Mouse (Mus musculus) spleen, adult 2 months (tissue): ENCODE data around the gene Nme4. TPM values are rescaled to one million over a fixed set of nuclear protein-coding genes. Genes with fewer than 3 reads are reported as not detected.

Experiments used
- DNase-seq, 2 experiments: peaks; one replicate each; pipeline versions ENCODE4 v3.0.0 to v3.0.0-alpha.2; 2012 to 2021; ENCODE audit warnings: low spot score in 2 of 2, low read depth in 1 of 2
- H3K27ac ChIP-seq: fragments of 200-500 bp; 2 replicates; pipeline ENCODE4 v1.5.1; 2012; ENCODE audit warnings: low read length, inconsistent platforms; ENCODE audit not compliant: insufficient read depth
- H3K27me3 ChIP-seq: fragments of 200-500 bp; 2 replicates; pipeline ENCODE4 v1.6.1; 2012; ENCODE audit warnings: mild to moderate bottlenecking, moderate library complexity, low read length, inconsistent platforms; ENCODE audit not compliant: control insufficient read depth, insufficient read depth
- H3K36me3 ChIP-seq: fragments of 200-500 bp; 2 replicates; pipeline ENCODE4 v1.6.1; 2012; ENCODE audit warnings: mild to moderate bottlenecking, low read length, inconsistent platforms; ENCODE audit not compliant: control insufficient read depth, insufficient read depth
- H3K4me1 ChIP-seq: fragments of 200-500 bp; 2 replicates; pipeline ENCODE4 v1.6.1; 2011; ENCODE audit warnings: inconsistent platforms; ENCODE audit not compliant: control insufficient read depth, insufficient read depth, insufficient read length
- H3K4me3 ChIP-seq: fragments of 200-500 bp; 2 replicates; pipeline ENCODE4 v1.5.1; 2011; ENCODE audit warnings: mild to moderate bottlenecking, inconsistent platforms; ENCODE audit not compliant: insufficient read depth, insufficient read length; ENCODE audit errors: extremely low read depth
- CTCF ChIP-seq: fragments of 200-500 bp; IDR thresholded peaks from 2 replicates; pipeline ENCODE4 v1.5.1; 2011; ENCODE audit warnings: mild to moderate bottlenecking, inconsistent platforms; ENCODE audit not compliant: insufficient read depth, insufficient read length, insufficient replicate concordance; ENCODE audit errors: extremely low read depth
- POLR2A ChIP-seq: fragments of 200-500 bp; IDR thresholded peaks from 2 replicates; pipeline ENCODE4 v1.6.1; 2011; ENCODE audit warnings: low read depth, low read length, inconsistent platforms
- WGBS: fragments of 180-500 bp; shearing (Covaris S2); methylation state at CpG from one replicate; pipeline ENCODE4 v1.1.7; 2018; 5-methylcytosine and 5-hydroxymethylcytosine counted together
- polyA plus RNA-seq: library from polyadenylated mRNA; depleted of rRNA; stranded (reverse); fragments of >200 nt; gene quantifications from 2 replicates; pipeline ENCODE4 v1.2.3, GENCODE M21; 2012

Nme4 gene
- polyA plus RNA-seq, 1 experiment: 13.7 TPM

DNA sequence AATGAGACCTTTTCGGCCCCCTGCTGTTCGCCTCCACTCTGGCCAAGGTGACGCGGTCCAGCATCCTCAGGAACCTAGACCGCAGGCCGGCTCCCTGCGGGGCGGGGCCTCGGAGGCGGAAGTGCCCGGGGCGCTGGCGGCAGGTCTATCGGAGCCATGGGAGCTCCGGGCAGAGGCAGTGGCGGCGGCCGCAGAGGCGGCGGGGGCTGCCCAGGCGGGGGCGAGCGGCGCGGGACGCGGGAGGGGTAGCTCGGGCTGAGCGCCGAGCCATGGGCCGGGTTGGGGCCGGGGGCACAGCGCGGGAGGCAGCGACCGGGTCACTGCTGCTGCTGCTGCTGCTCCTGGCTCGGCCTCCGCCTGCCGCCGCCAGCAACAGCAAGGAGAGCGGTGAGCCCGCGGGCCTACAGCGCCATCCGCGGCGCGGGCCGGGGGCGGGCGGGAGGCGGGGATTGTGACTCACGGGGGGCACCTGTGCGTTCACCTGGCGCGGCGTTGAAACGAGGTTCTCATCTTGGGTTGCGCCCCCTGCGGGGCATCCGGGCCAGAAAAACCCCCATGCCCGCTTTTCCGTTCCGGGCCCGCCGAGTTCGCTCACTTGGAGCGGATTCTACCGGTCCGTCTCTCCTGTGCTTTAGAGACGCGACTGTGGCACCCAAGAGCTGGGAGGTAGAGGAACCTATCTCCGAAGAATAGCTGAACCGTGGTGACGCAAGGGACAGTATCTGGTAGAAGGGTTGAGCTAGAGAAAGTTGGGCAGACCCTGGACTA, 18.0 kb upstream of the Nme4 start, which contains the start of gene Tmem8:
Gene Tmem8, plus strand, starts transcription at position 119 of the 768 bp plus-strand sequence.
- DNase-seq: peak; percentile 50 to 76
- Histone ChIP-seq H3K27ac (peak within 1 kb of the TSS; percentile 36), H3K4me3 (peak within 1 kb of the TSS; percentile 65), H3K27me3 (no peaks in the 10 kb centered on the region), H3K36me3 (no peaks in the 10 kb centered on the region), H3K4me1 (no peaks in the 10 kb centered on the region; the same call in 1 of the 2 replicates)
- TF ChIP-seq CTCF (peak; percentile 28; the same call in 1 of the 2 replicates), POLR2A (peak; percentile 35)
- WGBS: under 1% methylated on average over 62 of the region's 75 CpGs

DNA sequence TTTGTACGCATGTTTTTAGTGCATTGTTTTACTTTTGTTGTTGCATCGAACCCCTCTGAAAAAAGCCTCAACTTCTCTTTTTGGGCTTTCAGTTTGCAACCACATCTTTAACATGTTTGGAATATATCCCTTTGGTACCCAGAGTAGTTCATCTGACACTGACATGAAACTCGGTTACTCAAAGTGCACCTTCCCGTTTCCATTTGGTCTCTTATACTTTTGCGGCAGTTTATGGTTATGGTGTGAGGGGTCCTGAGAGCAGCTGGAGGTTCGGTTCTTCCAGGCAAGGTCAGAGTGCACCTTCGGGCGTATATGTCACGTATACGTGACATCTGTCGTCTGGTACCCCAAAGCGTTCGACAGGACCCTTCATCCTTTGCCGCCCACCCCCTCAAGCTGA, 17.3 kb upstream of the Nme4 start:
- Histone ChIP-seq H3K4me3 (peak overlapping the region; percentile 65; the same call in 1 of the 2 replicates), H3K4me1 (no peaks in the 10 kb centered on the region; the same call in 1 of the 2 replicates), H3K27me3 (no peaks in the 10 kb centered on the region), H3K36me3 (no peaks in the 10 kb centered on the region), H3K27ac (peak overlapping the region; percentile 6; the same call in 1 of the 2 replicates)
- 14% methylated on average over 14 of the region's 14 CpGs for WGBS
- TF ChIP-seq CTCF (no peak), POLR2A (no peak)
- DNase-seq: no peak

DNA sequence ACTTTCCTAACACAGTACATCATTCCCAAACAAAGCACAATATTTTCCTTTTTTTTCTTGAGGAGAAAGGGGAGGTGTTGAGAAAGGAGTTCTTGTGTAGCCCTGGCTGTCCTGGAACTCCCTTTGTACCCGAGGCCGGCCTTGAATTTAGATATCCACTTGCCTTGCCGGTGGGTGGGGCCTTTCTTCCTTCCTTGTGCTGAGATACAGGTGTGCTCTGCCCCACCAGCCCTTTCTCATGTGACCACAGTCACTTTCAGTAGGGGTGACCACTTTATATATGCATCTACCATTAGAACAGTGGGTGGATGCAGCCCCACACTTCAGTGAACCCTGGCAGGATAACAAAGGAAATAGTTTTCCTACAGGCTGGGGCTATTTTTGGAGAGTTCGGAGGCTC, 16.3 kb upstream of the Nme4 start:
- H3K4me3 ChIP-seq: no peak overlapping the region
- H3K36me3 ChIP-seq: no peaks in the 10 kb centered on the region
- no peaks in the 10 kb centered on the region; the same call in 1 of the 2 replicates for H3K4me1 ChIP-seq
- TF ChIP-seq CTCF: no peak
- DNase-seq: no peak
- WGBS: 74% methylated on average over 4 of the region's 4 CpGs
- no peak overlapping the region for H3K27ac ChIP-seq
- no peaks in the 10 kb centered on the region for H3K27me3 ChIP-seq

DNA sequence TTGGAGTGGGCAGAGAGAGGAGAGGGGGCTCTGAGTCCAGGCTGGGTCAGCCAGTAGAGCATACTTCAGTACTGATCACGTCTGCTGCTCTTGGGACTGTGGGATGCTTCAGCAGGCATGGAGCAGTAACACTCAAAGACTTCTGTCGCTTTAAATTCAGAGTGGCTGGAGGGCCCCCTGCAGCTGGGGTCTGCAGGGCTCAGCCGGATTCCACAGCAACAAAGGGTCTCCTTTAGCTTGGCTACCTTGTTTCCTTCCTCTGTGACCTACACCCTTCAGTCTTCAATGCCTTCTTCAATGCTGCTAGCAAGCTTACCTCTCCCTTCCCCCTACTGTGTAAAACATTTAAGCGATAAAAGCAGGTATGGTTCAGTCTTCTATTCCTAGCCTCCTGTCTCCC, 15.6 kb upstream of the Nme4 start:
- WGBS: 72% methylated on average over 4 of the region's 4 CpGs
- H3K27ac ChIP-seq: no peak overlapping the region
- no peak for TF ChIP-seq CTCF
- no peak for TF ChIP-seq POLR2A
- H3K4me3 ChIP-seq: no peak overlapping the region
- no peaks in the 10 kb centered on the region; the same call in 1 of the 2 replicates for H3K4me1 ChIP-seq
- no peaks in the 10 kb centered on the region for H3K27me3 ChIP-seq
- no peak for DNase-seq
- H3K36me3 ChIP-seq: no peaks in the 10 kb centered on the region

DNA sequence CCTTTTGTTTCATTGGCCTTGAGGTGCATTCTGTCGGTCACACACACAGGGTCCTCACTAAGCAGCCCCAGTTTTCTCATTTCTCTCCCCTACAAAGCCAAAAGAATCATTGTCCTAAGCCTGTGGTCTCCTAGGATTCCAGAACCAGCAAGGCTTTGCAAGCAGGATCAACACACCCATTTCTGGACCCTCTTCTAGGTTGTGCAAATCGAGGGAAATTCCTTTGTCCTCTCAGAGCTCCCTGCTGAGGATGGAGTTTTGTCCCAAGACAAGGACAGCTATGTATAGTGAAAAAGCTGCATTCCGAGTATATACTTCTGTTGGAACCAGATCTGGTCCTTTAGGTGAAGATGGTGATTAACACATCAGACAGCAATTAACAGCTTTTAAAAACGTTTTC, 14.8 kb upstream of the Nme4 start:
- Histone ChIP-seq H3K36me3 (no peaks in the 10 kb centered on the region), H3K4me1 (no peaks in the 10 kb centered on the region; the same call in 1 of the 2 replicates), H3K27ac (no peak overlapping the region), H3K4me3 (no peak overlapping the region), H3K27me3 (no peaks in the 10 kb centered on the region)
- no peak for TF ChIP-seq POLR2A
- TF ChIP-seq CTCF: no peak
- no peak for DNase-seq
- WGBS: 66% methylated on average over 4 of the region's 4 CpGs

DNA sequence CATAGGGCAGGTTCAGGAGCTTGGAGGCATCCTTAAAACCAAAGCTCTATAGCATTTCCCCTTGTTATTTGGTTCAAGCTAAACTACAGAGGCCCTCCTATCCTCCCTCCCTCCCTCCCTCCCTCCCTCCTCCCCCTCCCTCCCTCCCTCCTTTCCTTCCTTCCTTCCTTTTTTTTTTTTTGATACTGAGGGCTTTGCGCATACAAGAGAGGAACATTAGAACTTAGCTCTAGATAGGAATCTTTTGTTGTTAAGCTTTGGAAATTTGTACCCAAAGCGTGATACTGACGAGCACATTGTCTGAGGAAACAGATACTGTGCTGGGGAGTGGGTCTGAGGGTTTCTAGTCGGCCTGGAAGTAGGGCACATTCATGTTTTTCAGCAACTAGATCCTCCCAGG, 10.2 kb upstream of the Nme4 start:
- no peak for DNase-seq
- Histone ChIP-seq H3K4me3 (no peak overlapping the region), H3K27ac (no peak overlapping the region), H3K27me3 (no peaks in the 10 kb centered on the region), H3K4me1 (no peaks in the 10 kb centered on the region), H3K36me3 (no peaks in the 10 kb centered on the region)
- TF ChIP-seq CTCF: no peak
- no peak for TF ChIP-seq POLR2A
- WGBS: 30% methylated on average over 4 of the region's 4 CpGs

DNA sequence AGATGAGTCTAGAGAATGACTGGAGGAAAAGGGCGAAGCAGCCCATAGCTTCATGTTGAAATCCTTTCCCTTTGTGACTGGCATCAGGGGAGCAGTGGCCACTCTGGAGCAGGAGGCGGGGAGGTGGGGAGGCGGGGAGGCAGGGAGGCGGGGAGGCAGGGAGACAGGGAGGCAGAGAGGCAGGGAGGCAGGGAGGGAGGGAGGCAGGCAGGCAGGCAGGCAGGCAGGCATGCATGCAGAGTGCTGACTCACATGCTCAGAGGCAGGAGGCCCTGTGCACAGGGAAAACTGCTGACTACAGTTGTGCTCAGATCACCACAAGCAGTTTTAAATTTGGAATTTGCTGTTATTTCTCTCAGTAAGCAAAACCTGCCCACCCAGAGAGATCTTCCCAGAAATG, 6.1 kb upstream of the Nme4 start:
- 89% methylated on average over 4 of the region's 4 CpGs for WGBS
- H3K27ac ChIP-seq: no peak overlapping the region

More for the DNA sequence above, 6.1 kb upstream of the Nme4 start:
- no peak for TF ChIP-seq CTCF
- no peak for TF ChIP-seq POLR2A
- DNase-seq: no peak
- no peaks in the 10 kb centered on the region for H3K27me3 ChIP-seq
- no peaks in the 10 kb centered on the region for H3K36me3 ChIP-seq
- H3K4me3 ChIP-seq: no peak overlapping the region
- no peaks in the 10 kb centered on the region for H3K4me1 ChIP-seq
